Mouse (Mus musculus) CD8-positive naive resting alpha-beta T cell, adult 2 months (primary cell): ENCODE results near the gene Gria1.

Experiments used
- DNase-seq, 2 experiments: peaks; one replicate each; pipeline ENCODE4 v3.0.0; 2022; ENCODE audit warnings: low read depth in 2 of 2, low spot score in 2 of 2

Gria1 gene

GRCm38 (mm10) chr11:57274687-57275086, 263.5 kb downstream of the Gria1 start:
- DNase-seq = no peak

- DNase-seq = no peak
Measured at GRCm38 (mm10) chr11:57278056-57278455, 266.9 kb downstream of the Gria1 start.

- DNase-seq = no peak
Measured at GRCm38 (mm10) chr11:57286119-57286518, 274.9 kb downstream of the Gria1 start.

- DNase-seq = no peak
Measured at GRCm38 (mm10) chr11:57297376-57297775, 286.2 kb downstream of the Gria1 start.

GRCm38 (mm10) chr11:57298263-57298662, 287.1 kb downstream of the Gria1 start:
- DNase-seq = no peak

GRCm38 (mm10) chr11:57298665-57299064, 287.5 kb downstream of the Gria1 start:
- DNase-seq = no peak

- no peak for DNase-seq
Measured at GRCm38 (mm10) chr11:57303602-57304001, 292.4 kb downstream of the Gria1 start.

- no peak for DNase-seq
Measured at GRCm38 (mm10) chr11:57306116-57306515, 294.9 kb downstream of the Gria1 start.

GRCm38 (mm10) chr11:57306892-57307291, 295.7 kb downstream of the Gria1 start:
- no peak for DNase-seq

- no peak for DNase-seq
Measured at GRCm38 (mm10) chr11:57317063-57317462, 305.9 kb downstream of the Gria1 start.

- DNase-seq = no peak
Measured at GRCm38 (mm10) chr11:57317478-57317877, 306.3 kb downstream of the Gria1 start.

- DNase-seq = no peak
Measured at GRCm38 (mm10) chr11:57319374-57319773, 308.2 kb downstream of the Gria1 start.

GRCm38 (mm10) chr11:57324099-57324498, 312.9 kb downstream of the Gria1 start:
- no peak for DNase-seq
